Mouse (Mus musculus) limb, embryonic 12.5 days (tissue): ENCODE measurements at regions not wholly inside any gene's neighbourhood (a gene's known extent, or its start where the extent isn't known, plus 50 kb on each side); places are given as distances from the start of the nearest gene placed in this dataset.
"Not testable (repeated sequence)": the region's sequence is repeated elsewhere in the genome, so short reads cannot be mapped to it uniquely, and the experiment has no call there.

Experiments
- ATAC-seq: fragments of 200-750 bp; cut with Nextera tagmentation; 2 replicates; pipeline ENCODE4 v1.8.0; 2017; ENCODE audit warnings: low read depth, moderate TSS enrichment; ENCODE audit not compliant: insufficient number of reproducible peaks, insufficient read depth, low FRiP score, low TSS enrichment
- H3K27ac ChIP-seq: fragments of 300-500 bp; sonication (generic); 2 replicates; pipeline ENCODE4 v1.5.1; 2016; ENCODE audit warnings: mild to moderate bottlenecking, moderate library complexity
- H3K27me3 ChIP-seq: fragments of 300-500 bp; sonication (generic); 2 replicates; pipeline ENCODE4 v1.6.1; 2016; ENCODE audit warnings: mild to moderate bottlenecking, moderate library complexity
- H3K36me3 ChIP-seq: fragments of 300-500 bp; sonication (generic); 2 replicates; pipeline ENCODE4 v1.6.1; 2016; ENCODE audit warnings: mild to moderate bottlenecking, moderate library complexity
- H3K4me1 ChIP-seq: fragments of 300-500 bp; sonication (generic); replicated peaks from 2 replicates; pipeline ENCODE4 v1.6.1; 2016
- H3K4me2 ChIP-seq: fragments of 300-500 bp; sonication (generic); 2 replicates; pipeline ENCODE4 v1.6.1; 2016; ENCODE audit warnings: mild to moderate bottlenecking, moderate library complexity
- H3K4me3 ChIP-seq: fragments of 300-500 bp; sonication (generic); replicated peaks from 2 replicates; pipeline ENCODE4 v1.5.1; 2016; ENCODE audit warnings: mild to moderate bottlenecking
- H3K9ac ChIP-seq: fragments of 300-500 bp; sonication (generic); replicated peaks from 2 replicates; pipeline ENCODE4 v1.6.1; 2016; ENCODE audit warnings: mild to moderate bottlenecking, moderate library complexity
- H3K9me3 ChIP-seq: fragments of 300-500 bp; sonication (generic); 2 replicates; pipeline ENCODE4 v1.6.1; 2016; ENCODE audit warnings: mild to moderate bottlenecking, moderate library complexity
- WGBS: fragments of 180-500 bp; shearing (Covaris S2); methylation state at CpG from one replicate; pipeline ENCODE4 v1.1.7; 2016; 5-methylcytosine and 5-hydroxymethylcytosine counted together

GRCm38 (mm10) chr17:27301376-27301775, 97.1 kb upstream of the Lemd2 start:
- ATAC-seq = no peak
- H3K9ac ChIP-seq = no peak overlapping the region
- 0 out of 2 replicates have a peak, but pooled peaks cover 12% of the 10 kb centered on the region for H3K4me1 ChIP-seq
- H3K4me3 ChIP-seq = no peak overlapping the region
- peaks cover 6% of the 10 kb centered on the region; the same call in 1 of the 2 replicates for H3K9me3 ChIP-seq
- H3K27me3 ChIP-seq = no peaks in the 10 kb centered on the region
- 57% methylated on average over 11 of the region's 11 CpGs for WGBS
- no peaks in the 10 kb centered on the region for H3K36me3 ChIP-seq
- H3K4me2 ChIP-seq = no peak overlapping the region
- H3K27ac ChIP-seq = no peak overlapping the region

- H3K4me1 ChIP-seq = peaks cover 9% of the 10 kb centered on the region
- H3K9me3 ChIP-seq = peaks cover 8% of the 10 kb centered on the region; the same call in 1 of the 2 replicates
- no peaks in the 10 kb centered on the region for H3K36me3 ChIP-seq
- no peak overlapping the region for H3K9ac ChIP-seq
- no peaks in the 10 kb centered on the region for H3K27me3 ChIP-seq
- no peak overlapping the region for H3K4me2 ChIP-seq
- 71% methylated on average over 4 of the region's 4 CpGs for WGBS
- H3K27ac ChIP-seq = no peak overlapping the region
- ATAC-seq = no peak
- no peak overlapping the region for H3K4me3 ChIP-seq
These were observed 95.0 kb upstream of the Lemd2 start for GRCm38 (mm10) chr17:27299297-27299696.

GRCm38 (mm10) chr17:27298351-27298750, 94.1 kb upstream of the Lemd2 start:
- 58% methylated on average over 10 of the region's 10 CpGs for WGBS
- H3K9ac ChIP-seq = no peak overlapping the region
- no peak for ATAC-seq

GRCm38 (mm10) chr17:27296156-27296555, 91.9 kb upstream of the Lemd2 start:
- H3K4me3 ChIP-seq = no peak overlapping the region
- peaks cover 18% of the 10 kb centered on the region for H3K9me3 ChIP-seq
- no peak overlapping the region for H3K9ac ChIP-seq
- H3K4me2 ChIP-seq = no peak overlapping the region
- H3K4me1 ChIP-seq = peaks cover 12% of the 10 kb centered on the region
- ATAC-seq = no peak
- H3K27me3 ChIP-seq = no peaks in the 10 kb centered on the region
- H3K27ac ChIP-seq = no peak overlapping the region
- no peaks in the 10 kb centered on the region for H3K36me3 ChIP-seq
- WGBS = 86% methylated on average over 5 of the region's 5 CpGs

More at GRCm38 (mm10) chr17:27298351-27298750, 94.1 kb upstream of the Lemd2 start:
- Histone ChIP-seq H3K36me3 (no peaks in the 10 kb centered on the region), H3K9me3 (peaks cover 8% of the 10 kb centered on the region; the same call in 1 of the 2 replicates), H3K27ac (no peak overlapping the region), H3K4me2 (no peak overlapping the region), H3K4me3 (no peak overlapping the region), H3K4me1 (peaks cover 16% of the 10 kb centered on the region), H3K27me3 (no peaks in the 10 kb centered on the region)

GRCm38 (mm10) chr17:27294208-27294604, 89.9 kb upstream of the Lemd2 start:
- H3K27me3 ChIP-seq = no peaks in the 10 kb centered on the region
- H3K36me3 ChIP-seq = no peaks in the 10 kb centered on the region
- WGBS = 26% methylated on average over 5 of the region's 5 CpGs
- H3K4me2 ChIP-seq = no peak overlapping the region
- no peak overlapping the region for H3K4me3 ChIP-seq
- H3K9me3 ChIP-seq = peaks cover 29% of the 10 kb centered on the region
- H3K4me1 ChIP-seq = peaks cover 12% of the 10 kb centered on the region
- no peak for ATAC-seq
- no peak overlapping the region for H3K27ac ChIP-seq
- no peak overlapping the region for H3K9ac ChIP-seq

GRCm38 (mm10) chr17:27293586-27294207, 89.4 kb upstream of the Lemd2 start:
- no peak overlapping the region for H3K9ac ChIP-seq
- H3K9me3 ChIP-seq = peaks cover 29% of the 10 kb centered on the region
- no peak for ATAC-seq
- H3K4me1 ChIP-seq = peaks cover 12% of the 10 kb centered on the region
- H3K36me3 ChIP-seq = no peaks in the 10 kb centered on the region
- no peaks in the 10 kb centered on the region for H3K27me3 ChIP-seq
- H3K27ac ChIP-seq = no peak overlapping the region
- WGBS = 79% methylated on average over 14 of the region's 14 CpGs
- no peak overlapping the region for H3K4me3 ChIP-seq
- H3K4me2 ChIP-seq = no peak overlapping the region

GRCm38 (mm10) chr17:27291673-27292072, 87.4 kb upstream of the Lemd2 start:
- H3K4me1 ChIP-seq = peaks cover 12% of the 10 kb centered on the region
- H3K27ac ChIP-seq = no peak overlapping the region
- H3K36me3 ChIP-seq = no peaks in the 10 kb centered on the region
- H3K4me3 ChIP-seq = no peak overlapping the region
- H3K27me3 ChIP-seq = no peaks in the 10 kb centered on the region
- no peak overlapping the region for H3K4me2 ChIP-seq
- peaks cover 26% of the 10 kb centered on the region for H3K9me3 ChIP-seq
- H3K9ac ChIP-seq = no peak overlapping the region
- ATAC-seq = no peak
- WGBS = 64% methylated on average over 10 of the region's 10 CpGs

- 89% methylated on average over 14 of the region's 14 CpGs for WGBS
- H3K9ac ChIP-seq = no peak overlapping the region
- no peak for ATAC-seq
These were observed 86.9 kb upstream of the Lemd2 start for GRCm38 (mm10) chr17:27291176-27291575.

GRCm38 (mm10) chr17:27290311-27290710, 86.0 kb upstream of the Lemd2 start:
- Histone ChIP-seq H3K27me3 (no peaks in the 10 kb centered on the region), H3K4me2 (no peak overlapping the region), H3K9ac (no peak overlapping the region), H3K36me3 (no peaks in the 10 kb centered on the region), H3K4me1 (peaks cover 12% of the 10 kb centered on the region), H3K27ac (no peak overlapping the region), H3K9me3 (peaks cover 21% of the 10 kb centered on the region), H3K4me3 (no peak overlapping the region)
- WGBS = 95% methylated on average over 16 of the region's 16 CpGs
- no peak for ATAC-seq

More at GRCm38 (mm10) chr17:27291176-27291575, 86.9 kb upstream of the Lemd2 start:
- Histone ChIP-seq H3K27ac (no peak overlapping the region), H3K4me2 (no peak overlapping the region), H3K9me3 (peaks cover 21% of the 10 kb centered on the region), H3K36me3 (no peaks in the 10 kb centered on the region), H3K27me3 (no peaks in the 10 kb centered on the region), H3K4me3 (no peak overlapping the region), H3K4me1 (peaks cover 12% of the 10 kb centered on the region)

GRCm38 (mm10) chr17:27289804-27290203, 85.5 kb upstream of the Lemd2 start:
- not testable (repeated sequence) for H3K4me2 ChIP-seq, H3K4me3 ChIP-seq, H3K36me3 ChIP-seq, H3K27ac ChIP-seq, H3K9ac ChIP-seq, ATAC-seq, H3K27me3 ChIP-seq
- H3K4me1 ChIP-seq = peaks cover 12% of the 10 kb centered on the region
- 95% methylated on average over 14 of the region's 15 CpGs for WGBS
- peaks cover 21% of the 10 kb centered on the region for H3K9me3 ChIP-seq

- H3K4me2 ChIP-seq, H3K36me3 ChIP-seq, ATAC-seq, H3K27ac ChIP-seq, H3K9ac ChIP-seq, H3K4me3 ChIP-seq, H3K4me1 ChIP-seq, H3K27me3 ChIP-seq: not testable (repeated sequence)
- 94% methylated on average over 10 of the region's 10 CpGs for WGBS
- peaks cover 21% of the 10 kb centered on the region for H3K9me3 ChIP-seq
These were observed 83.7 kb upstream of the Lemd2 start for GRCm38 (mm10) chr17:27287986-27288385.

- no peak for ATAC-seq
- no peaks in the 10 kb centered on the region for H3K4me1 ChIP-seq
- WGBS = 80% methylated on average over 9 of the region's 9 CpGs
- H3K4me3 ChIP-seq = no peak overlapping the region
- H3K9ac ChIP-seq = no peak overlapping the region
- no peaks in the 10 kb centered on the region for H3K27me3 ChIP-seq
- no peaks in the 10 kb centered on the region for H3K36me3 ChIP-seq
- H3K27ac ChIP-seq = no peak overlapping the region
- H3K9me3 ChIP-seq = peaks cover 22% of the 10 kb centered on the region; the same call in 1 of the 2 replicates
- H3K4me2 ChIP-seq = no peak overlapping the region
These were observed 77.0 kb upstream of the Lemd2 start for GRCm38 (mm10) chr17:27281241-27281640.
